Mouse (Mus musculus): ENCODE measurements around the gene Vps25. TPM values are rescaled to one million over a fixed set of nuclear protein-coding genes. Genes with fewer than 3 reads are reported as not detected.

Gene Vps25
- total RNA-seq, 2 experiments from 2014 or later, result 40.2 to 53.4 TPM

DNA sequence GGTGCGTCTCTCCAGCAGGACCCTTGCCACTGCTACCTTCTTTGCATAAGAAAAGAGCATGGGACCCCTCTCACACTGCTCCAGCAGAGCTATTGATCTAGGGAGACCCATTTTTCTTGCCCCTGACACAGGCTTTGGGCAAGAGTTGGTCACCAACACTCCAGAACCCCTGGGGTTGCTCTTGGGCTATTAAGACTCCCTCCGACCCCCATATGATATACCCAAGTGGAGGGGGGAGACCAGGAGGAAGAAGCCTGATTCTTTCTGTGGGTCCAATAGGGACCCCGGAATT is 10.4 kb downstream of the Vps25 start:
- Histone ChIP-seq H3K4me3 (no peak overlapping the region), H3K27ac (no peak overlapping the region)
- intact Hi-C loops (cut with DNase I), result no loop called here
- no peak for DNase-seq
- no peak for TF ChIP-seq CTCF (IDR thresholded peaks at IDR 0.05)

DNA sequence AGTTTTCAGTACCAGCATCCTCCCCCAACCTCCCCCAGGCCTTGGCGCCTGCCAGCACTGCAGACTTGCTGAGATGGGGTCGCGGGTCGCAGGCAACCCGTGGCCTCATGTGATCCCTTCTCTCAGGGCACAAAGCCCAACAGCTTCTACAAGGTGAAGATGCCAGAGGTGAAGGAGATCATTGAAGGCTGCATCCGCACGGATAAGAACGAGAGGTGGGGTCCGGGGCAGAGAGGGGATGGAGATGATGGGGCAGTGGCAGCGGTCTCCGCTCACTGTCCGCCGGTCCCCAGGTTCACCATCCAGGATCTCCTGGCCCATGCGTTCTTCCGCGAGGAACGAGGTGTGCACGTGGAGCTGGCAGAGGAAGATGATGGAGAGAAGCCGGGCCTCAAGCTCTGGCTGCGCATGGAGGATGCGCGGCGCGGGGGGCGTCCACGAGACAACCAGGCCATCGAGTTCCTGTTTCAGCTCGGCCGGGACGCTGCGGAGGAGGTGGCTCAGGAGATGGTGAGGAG is 11.5 kb downstream of the Vps25 start:
- no peak overlapping the region for H3K4me3 ChIP-seq
- H3K27ac ChIP-seq, result no peak overlapping the region
- DNase-seq, result no peak
- intact Hi-C loops (cut with DNase I), result no loop called here
- no peak for TF ChIP-seq CTCF (IDR thresholded peaks at IDR 0.05)

- intact Hi-C loops (cut with DNase I), result no loop called here
- no peak for TF ChIP-seq CTCF (IDR thresholded peaks at IDR 0.05)
- Histone ChIP-seq H3K27ac (no peak overlapping the region), H3K4me3 (no peak overlapping the region)
- DNase-seq, result no peak
These were observed 12.4 kb downstream of the Vps25 start for GRCm38 (mm10) chr11:101265906-101266305.

GRCm38 (mm10) chr11:101269577-101270116 is 16.1 kb downstream of the Vps25 start:
- Histone ChIP-seq H3K4me3 (no peak overlapping the region), H3K27ac (no peak overlapping the region)
- no peak for DNase-seq
- TF ChIP-seq CTCF (IDR thresholded peaks at IDR 0.05), result no peak
- intact Hi-C loops (cut with DNase I), result no loop called here

DNA sequence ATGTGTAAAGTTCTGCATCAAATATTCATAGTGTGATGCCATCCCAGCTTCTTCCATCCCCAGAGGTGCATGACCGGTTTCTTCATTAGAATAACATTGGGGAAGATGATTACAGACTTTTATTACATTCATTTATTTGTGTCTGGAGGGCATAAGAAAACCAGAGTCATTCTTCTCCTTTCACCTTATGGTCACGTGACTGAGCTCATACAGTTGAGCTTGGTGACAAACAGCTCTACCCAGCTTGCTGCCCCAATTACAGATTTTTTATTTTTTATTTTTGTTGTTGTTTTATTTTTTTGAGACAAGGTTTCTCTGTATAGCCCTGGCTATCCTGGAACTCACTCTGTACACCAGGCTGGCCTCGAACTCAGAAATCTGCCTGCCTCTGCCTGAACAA is 18.9 kb downstream of the Vps25 start:
- Histone ChIP-seq H3K4me3 (no peak overlapping the region), H3K27ac (no peak overlapping the region)
- DNase-seq, result no peak
- no peak for TF ChIP-seq CTCF (IDR thresholded peaks at IDR 0.05)
- intact Hi-C loops (cut with DNase I), result no loop called here

DNA sequence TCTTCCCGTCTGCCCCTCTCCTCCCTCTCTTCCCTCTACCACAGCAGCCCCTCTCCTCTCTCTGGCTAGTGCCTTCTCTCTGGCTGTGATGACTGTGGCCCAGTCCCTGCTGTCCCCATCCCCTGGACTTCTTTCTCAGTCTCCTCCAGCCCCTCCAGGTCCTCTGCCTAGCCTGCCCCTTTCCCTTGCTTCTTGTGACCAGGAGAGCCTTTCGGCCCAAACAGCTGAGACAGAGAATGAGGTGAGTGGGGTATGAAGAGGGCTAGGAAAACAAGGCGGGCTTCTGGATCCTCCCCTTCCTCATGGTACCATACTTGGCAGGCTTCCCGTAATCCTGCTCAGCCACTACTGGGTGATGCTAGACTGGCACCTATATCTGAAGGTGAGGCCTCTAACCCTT is 21.8 kb downstream of the Vps25 start:
- no peak for TF ChIP-seq CTCF (IDR thresholded peaks at IDR 0.05)
- no peak overlapping the region for H3K4me3 ChIP-seq

DNA sequence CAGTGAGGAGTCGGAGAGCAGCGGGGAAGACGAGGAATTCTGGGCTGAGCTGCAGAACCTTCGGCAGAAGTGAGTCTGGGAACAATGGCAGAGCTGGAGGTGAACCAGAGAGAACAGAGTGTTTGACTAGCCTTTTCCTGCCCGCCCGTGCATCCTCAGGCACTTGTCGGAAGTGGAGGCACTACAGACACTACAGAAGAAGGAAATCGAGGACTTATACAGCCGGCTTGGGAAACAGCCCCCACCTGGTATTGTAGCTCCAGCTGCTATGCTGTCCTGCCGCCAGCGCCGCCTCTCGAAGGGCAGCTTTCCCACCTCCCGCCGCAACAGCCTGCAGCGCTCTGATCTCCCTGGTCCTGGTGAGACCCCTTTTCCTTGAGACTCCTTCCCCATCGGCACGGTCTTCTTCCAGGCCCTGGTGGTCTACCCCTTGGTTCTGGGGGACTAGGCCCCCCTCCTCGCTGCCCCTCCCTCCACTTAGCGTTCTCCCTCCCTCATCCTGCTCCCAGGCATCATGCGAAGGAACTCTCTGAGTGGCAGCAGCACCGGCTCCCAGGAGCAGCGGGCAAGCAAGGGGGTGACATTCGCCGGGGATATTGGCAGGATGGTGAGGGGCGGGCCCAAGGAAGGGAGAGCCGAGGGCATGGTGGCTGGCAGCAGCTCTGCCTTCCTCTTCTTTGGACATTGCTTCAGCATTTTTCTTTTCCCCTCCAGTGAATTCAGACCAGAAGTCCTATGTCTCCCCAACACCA is 23.0 kb downstream of the Vps25 start:
- H3K27ac ChIP-seq, result no peak overlapping the region
- no peak for DNase-seq
- intact Hi-C loops (cut with DNase I), result no loop called here
- no peak overlapping the region for H3K4me3 ChIP-seq
- no peak for TF ChIP-seq CTCF (IDR thresholded peaks at IDR 0.05)

More for the DNA sequence above, 21.8 kb downstream of the Vps25 start:
- DNase-seq, result no peak
- intact Hi-C loops (cut with DNase I), result no loop called here
- no peak overlapping the region for H3K27ac ChIP-seq

DNA sequence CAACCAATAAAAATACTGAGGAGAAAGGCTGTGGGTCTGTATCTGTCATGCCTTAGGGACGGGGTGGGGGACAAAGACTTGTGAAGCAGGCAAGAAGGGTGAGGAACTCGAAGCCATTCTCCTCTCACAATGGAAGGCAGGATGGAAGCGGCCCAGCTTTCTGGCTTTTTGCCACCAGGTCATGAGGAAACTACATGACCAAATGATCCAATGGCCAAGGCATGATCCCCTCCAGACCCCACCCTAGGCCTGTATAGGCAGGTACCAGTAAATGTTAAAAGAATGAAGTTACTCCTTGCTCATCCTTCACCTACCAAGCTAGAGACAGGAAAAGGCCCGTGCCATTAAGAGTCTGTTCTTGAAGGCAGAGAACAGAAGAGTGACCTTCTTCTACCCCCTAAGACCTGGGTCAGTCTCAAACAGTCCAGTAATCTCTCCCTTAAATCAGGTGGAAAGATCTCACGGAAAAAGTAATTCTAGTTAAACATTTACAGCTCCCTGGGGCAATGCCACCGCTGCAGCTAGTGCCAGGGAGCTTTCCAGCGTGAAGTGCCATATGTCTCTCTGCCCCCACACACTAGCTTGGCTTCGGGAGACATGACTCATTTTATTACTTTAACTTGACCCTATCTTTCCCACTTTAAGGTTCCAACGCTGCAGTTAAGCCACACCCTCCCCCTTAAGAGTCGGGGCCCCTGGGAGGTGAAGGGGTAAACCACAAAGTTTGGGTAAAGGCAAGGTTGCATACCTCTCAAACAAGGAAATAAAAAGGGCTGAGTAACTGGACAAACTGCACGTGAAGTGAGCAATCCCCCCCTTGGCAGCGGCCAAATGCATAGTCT is 24.1 kb downstream of the Vps25 start:
- intact Hi-C loops (cut with DNase I), result no loop called here
- Histone ChIP-seq H3K4me3 (peak overlapping the region; percentile 84), H3K27ac (no peak overlapping the region)
- no peak for TF ChIP-seq CTCF (IDR thresholded peaks at IDR 0.05)
- DNase-seq, result no peak

GRCm38 (mm10) chr11:101278223-101279192 is 25.0 kb downstream of the Vps25 start, which contains the start of the genes Cntd1 and Coa3:
Gene Cntd1 (plus strand): TSS chr11:101279012.
Gene Coa3 (minus strand): TSS chr11:101279114.
- peak; percentile 88 for DNase-seq
- intact Hi-C loops (cut with DNase I), result no loop called here
- no peak; the same call in 1 of the 2 replicates for TF ChIP-seq CTCF (IDR thresholded peaks at IDR 0.05)
- Histone ChIP-seq H3K4me3 (peak within 1 kb of the TSS; percentile 84), H3K27ac (peak within 1 kb of the TSS; percentile 92)

GRCm38 (mm10) chr11:101279193-101279569 is 25.7 kb downstream of the Vps25 start:
- no peak for TF ChIP-seq CTCF (IDR thresholded peaks at IDR 0.05)
- no peak for DNase-seq
- H3K4me3 ChIP-seq, result peak overlapping the region; percentile 84
- H3K27ac ChIP-seq, result peak overlapping the region; percentile 92
- intact Hi-C loops (cut with DNase I), result no loop called here

- H3K27ac ChIP-seq, result no peak overlapping the region
- no peak overlapping the region for H3K4me3 ChIP-seq
- intact Hi-C loops (cut with DNase I), result no loop called here
- no peak for TF ChIP-seq CTCF (IDR thresholded peaks at IDR 0.05)
- DNase-seq, result no peak
These were observed 27.3 kb downstream of the Vps25 start for GRCm38 (mm10) chr11:101280837-101281236.

GRCm38 (mm10) chr11:101282896-101283295 is 29.4 kb downstream of the Vps25 start:
- TF ChIP-seq CTCF (IDR thresholded peaks at IDR 0.05), result no peak

More at GRCm38 (mm10) chr11:101282896-101283295, 29.4 kb downstream of the Vps25 start:
- H3K4me3 ChIP-seq, result no peak overlapping the region
- H3K27ac ChIP-seq, result no peak overlapping the region
- intact Hi-C loops (cut with DNase I), result no loop called here
- DNase-seq, result no peak

Data from gastrocnemius, adult 2 months (tissue).